Mouse (Mus musculus) ES-E14 (cell line): ENCODE measurements around the gene Slc6a19.

ENCODE experiments used
- CHD2 ChIP-seq: IDR thresholded peaks from 2 replicates; pipeline ENCODE4 v1.6.1; 2014; ENCODE audit warnings: mild to moderate bottlenecking, low read depth, low read length, inconsistent platforms
- HCFC1 ChIP-seq: IDR thresholded peaks from 2 replicates; pipeline ENCODE4 v1.6.1; 2012; ENCODE audit warnings: low read length, inconsistent platforms, borderline replicate concordance; ENCODE audit not compliant: insufficient read depth
- MAFK ChIP-seq: IDR thresholded peaks from 2 replicates; pipeline ENCODE4 v1.6.1; 2014; ENCODE audit warnings: mild to moderate bottlenecking, low read depth, low read length, inconsistent platforms; ENCODE audit not compliant: insufficient read depth
- ZC3H11A ChIP-seq: IDR thresholded peaks from 2 replicates; pipeline ENCODE4 v1.6.1; 2012; ENCODE audit warnings: low read depth, mild to moderate bottlenecking, inconsistent platforms, low read length, borderline replicate concordance

DNA sequence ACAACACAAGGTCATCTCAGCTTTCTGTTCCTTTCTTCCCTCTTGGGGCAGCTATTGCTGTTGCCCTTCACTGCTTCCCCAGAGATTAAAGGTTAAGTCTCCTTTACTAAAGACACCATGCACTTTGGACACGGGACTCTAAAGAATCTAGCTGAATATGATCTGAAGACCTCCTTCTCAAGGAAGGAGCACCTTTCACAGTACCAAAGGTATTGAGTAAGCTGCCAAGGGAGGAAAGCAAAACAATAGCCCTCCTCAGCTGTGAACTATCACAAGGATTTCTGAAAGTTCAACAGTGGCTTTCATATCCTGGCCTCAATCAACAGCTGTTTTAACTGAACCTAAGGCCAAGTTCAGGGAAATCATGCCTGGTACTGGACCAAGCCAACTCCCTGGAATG lies 20.3 kb downstream of the Slc6a19 start:
- no peak for TF ChIP-seq HCFC1
- TF ChIP-seq MAFK = no peak
- no peak for TF ChIP-seq CHD2
- TF ChIP-seq ZC3H11A = no peak
